Mouse (Mus musculus): ENCODE measurements around the gene Smarcd3.

Smarcd3 gene

DNA sequence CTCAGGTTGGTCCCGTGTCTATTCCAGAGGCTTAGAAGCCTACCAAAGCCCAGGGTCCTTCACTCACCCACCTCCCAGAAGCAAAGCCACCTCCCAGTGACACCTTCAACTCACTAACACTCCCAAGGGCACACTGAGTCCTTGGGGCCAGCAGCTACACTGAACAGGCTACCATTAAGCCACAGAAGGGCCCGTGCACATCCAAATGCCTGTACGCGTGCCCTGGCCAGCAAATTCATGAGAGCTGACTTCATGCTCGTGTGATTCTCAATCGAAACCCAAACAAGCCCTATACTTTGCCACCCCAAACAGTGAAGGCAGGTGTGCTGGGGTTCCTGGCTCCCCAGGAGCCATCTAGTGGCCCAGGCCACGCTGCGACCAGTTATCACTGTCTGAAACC is 3.6 kb downstream of the Smarcd3 start:
- DNase-seq (ENCODE audit: low spot score in 2 of 2), result no peak

DNA sequence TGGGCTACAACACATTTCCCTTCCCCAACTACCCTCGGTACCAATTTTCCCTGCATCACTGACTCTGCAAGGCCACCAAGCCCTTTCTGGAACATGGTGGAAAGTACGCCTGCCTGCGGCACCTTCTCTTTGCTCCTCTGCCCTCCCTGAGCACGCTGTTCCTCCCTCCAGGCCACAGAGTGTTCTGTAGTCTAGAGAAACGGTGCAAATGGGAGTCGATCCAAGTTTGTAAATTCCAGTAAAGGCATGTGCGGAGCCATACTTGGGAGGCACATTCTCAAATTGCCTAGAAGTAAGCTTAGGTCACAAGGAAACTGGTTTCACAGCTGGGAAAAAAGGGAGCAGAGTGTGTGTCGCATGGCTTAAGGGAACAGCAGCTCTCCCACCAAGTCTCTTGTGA is 4.1 kb downstream of the Smarcd3 start:
- no peak for DNase-seq (ENCODE audit: low spot score in 2 of 2)

DNA sequence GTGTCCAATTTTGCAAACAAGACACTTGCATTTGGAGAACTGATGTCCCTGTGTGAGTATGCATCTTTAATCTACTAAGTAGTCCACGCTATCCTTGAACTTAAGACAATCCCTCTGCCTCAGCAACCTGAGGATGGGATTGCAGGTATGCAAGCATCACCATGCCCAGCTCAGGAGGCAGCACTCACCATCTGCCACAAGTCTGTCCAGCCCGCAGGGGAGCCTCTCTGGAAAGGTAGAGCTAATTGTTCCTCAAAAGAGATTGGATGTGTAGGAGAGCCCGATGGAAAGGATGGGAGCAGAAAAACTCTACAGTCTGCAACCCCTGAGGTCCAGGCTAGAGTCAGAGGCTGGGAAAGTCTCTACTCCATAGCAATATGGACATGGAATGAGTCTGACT is 5.3 kb downstream of the Smarcd3 start:
- no peak for DNase-seq (ENCODE audit: low spot score in 2 of 2)

DNA sequence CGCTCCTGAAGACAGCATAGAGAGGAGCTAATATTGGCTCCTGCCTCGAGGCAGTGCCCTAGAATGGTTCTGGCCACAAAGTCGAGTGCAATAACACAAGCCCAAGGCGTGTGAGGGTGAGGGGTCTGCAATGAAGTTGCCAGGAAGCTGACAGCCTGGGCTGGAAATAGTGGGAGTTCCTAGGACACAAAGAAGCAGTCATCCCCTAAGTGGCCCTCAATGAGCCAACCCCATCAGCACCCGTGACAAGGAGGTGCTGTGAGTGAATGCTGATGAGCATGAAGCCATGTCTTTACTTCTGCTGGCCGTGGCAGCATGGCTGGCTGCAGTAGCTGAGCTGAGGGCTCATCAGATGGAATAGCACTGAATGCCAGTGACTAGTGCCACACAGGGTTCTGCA is 9.1 kb downstream of the Smarcd3 start:
- no peak for DNase-seq (ENCODE audit: low spot score in 2 of 2)

DNA sequence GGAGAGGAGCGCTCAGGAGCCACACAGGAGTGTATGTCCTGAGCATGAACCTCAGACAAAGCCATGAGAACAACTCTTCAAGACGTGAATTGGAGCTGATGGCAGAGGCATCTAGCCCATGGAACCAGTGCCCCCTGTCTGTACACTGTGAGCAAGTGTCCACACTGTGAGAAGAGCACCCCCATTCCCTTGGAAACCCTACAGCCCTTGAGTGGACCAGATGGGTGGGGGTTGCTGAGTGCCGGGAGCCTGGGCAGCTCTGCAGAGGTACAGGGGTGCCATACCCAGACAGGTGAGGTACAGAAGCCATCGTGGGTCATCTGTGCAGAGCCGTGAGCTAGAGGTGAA is 11.9 kb downstream of the Smarcd3 start:
- DNase-seq (ENCODE audit: low spot score in 2 of 2), result no peak

DNA sequence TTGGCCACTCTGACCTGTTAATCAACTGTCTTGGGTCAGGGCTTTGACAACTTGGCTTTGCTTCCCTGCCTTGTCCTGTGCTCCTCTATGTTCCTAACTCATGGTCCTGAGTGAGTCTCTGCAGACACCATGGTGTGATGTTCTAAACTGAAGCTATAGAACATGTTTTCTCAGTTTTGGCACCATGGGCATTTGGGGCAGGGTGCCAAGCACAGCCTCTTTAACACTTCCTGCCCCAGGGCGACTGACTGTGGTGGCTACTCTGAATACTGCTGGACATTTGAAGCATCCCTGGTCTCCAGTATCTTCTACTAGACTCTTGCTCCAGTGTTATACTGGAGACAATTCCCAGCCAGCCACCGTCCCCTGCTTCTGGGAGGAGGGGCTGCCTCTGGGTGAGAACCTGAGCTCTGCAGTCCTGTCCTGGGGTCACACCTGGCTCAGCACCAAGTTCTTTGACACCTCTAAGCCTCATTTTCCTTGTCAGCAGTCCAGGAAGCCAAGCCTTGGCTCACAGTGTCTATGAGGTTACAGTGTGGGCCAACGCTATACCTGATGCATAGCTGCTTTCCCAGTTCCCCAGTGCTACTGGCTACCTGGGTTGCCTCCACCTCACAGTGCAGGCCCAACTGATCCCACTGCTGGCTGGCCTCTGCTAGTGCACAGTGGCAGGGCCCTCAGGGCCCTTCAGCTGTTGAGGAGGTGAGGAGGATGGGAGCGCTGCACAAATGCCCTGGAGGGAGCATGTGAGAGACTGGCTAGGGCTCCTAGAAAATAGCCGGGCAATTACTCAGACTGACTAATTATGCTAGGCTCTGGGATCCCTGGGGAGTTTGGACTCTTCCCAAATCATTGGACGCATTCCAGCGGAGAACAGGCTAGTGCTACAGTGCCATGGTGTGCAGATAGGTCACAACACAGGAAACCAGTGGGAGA is 12.6 kb downstream of the Smarcd3 start:
- DNase-seq (ENCODE audit: low spot score in 2 of 2), result no peak

DNA sequence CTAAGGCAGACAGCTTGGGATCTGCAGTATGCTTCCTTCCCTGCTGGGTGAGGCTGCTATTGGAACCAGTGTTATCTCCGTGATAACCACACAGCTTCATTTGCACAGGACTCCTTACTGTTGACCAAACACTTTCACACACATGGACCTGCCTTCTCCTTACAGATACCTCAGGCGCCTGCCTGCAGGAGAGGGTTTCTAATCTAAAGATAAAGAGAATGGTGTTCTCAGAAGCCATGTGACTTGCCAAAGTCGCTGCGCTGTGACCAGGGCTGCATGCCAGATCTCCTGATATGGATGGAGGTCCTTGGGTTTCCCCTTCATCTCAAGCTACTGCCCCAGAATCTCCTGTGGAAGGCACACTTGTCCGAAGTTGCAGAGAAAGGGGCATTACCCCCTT is 14.8 kb downstream of the Smarcd3 start:
- DNase-seq (ENCODE audit: low spot score in 2 of 2), result no peak

DNA sequence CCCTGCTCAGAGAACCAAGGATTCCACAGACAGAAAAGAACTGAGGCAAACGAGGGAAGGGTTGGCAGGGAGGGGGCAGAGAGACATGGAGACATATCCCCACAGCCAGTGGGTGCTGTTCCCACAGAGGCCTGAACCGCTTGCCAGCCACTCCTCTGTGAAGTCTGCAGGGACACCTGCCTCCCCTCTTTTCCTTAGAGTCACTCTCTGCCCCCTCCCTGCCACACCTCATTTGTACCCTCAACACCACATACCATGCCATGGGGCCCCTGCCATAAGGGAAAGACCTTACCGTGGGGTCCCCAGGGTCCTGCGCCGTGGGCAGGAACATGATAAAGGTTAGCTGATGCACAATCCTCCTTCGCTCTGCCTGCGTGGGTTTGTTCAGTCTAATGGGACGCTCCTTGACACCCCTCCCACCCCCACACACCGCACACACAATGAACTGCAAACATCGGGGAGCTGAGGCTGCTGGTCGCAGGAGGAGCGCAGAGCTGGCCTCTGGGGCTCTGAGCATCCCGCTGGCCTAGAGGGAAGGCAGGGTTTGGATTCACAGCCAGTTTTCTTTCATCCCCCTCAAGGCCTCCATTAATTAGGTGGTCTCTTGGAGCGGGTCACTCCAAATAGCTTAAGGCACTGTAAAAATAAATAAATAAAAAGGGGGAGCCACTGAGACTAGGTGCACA is 18.1 kb downstream of the Smarcd3 start:
- no peak for DNase-seq (ENCODE audit: low spot score in 2 of 2)

DNA sequence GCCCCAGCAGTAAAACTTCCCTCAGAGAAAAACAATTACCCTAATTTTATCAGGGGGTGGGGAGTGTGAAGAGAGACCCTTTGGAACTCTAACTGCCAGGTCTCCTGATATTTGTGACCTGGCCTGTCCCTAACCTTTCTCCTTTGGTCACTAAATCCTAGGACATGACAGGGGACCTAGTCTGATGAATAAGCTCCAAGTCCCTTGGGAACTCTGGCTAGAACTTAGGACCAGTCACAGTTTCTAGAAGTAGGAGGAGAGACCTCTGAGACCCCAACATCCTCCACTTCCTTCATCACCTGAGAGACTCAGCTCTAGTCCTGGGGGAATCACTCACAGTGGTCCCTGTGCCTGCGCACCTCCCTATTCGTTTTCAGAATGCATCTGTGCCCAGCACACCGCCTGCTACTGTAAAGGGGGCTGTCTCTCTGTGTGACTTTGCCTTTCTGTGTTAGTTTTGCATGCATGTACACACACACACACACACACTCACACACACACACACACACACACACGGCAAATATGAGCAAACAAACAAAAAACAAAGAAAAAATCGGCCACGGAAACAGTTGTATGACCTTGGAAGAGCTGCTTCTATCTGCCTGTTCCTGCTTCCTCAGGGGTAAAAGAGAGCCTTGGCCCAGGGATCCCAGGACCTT is 18.8 kb downstream of the Smarcd3 start:
- DNase-seq (ENCODE audit: low spot score in 2 of 2), result no peak

DNA sequence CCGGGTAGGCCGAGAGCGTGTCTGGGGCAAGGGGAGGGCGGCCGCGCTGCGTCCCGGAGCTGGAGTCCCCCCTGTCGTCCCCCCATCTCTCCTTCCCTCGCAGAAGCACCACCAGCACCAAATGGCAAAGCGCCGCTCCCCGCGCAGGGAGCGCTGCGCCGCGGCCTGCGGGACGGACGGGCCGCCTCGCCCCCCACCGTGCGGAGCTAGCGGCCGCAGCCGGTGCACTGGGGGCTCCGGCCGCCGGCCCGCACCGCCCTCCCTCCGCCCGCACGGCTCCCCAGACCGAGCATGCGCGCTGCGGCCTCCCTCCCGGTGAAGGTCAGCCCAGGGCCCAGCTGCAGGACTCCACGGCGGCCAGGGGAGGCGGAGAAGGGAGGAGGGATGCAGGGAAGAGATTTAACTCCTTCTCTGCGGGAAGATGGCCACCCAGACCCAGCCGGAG is 19.5 kb downstream of the Smarcd3 start:
- DNase-seq (ENCODE audit: low spot score in 2 of 2), result peak; percentile 75 to 89

DNA sequence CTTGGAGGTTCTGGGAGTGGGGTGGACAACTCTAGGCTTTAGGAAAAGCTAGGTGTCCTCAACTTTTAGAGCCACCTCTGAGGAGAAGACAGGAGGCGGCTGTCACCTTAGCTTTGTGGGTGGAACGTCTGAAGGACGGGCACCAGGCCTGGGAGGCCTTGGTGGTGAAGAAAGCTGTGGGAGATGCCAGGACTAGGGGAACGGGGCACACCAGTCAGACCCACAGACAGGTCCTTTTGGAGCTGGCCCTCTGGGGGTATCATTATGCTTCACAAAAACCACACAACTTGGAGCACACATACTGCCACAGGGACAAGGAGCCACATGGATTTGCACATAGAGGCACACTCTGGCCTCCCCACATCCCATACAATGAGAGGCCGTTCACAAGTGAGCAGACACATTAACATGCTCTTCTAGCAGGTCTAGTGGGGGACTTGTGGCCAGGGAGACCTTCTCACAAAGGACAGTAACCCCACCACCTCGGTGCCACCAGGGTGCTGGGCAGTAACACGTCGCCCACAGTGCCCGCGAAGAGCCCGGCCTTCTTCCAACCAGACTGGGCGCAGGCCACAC is 20.0 kb downstream of the Smarcd3 start:
- no peak for DNase-seq (ENCODE audit: low spot score in 2 of 2)

DNA sequence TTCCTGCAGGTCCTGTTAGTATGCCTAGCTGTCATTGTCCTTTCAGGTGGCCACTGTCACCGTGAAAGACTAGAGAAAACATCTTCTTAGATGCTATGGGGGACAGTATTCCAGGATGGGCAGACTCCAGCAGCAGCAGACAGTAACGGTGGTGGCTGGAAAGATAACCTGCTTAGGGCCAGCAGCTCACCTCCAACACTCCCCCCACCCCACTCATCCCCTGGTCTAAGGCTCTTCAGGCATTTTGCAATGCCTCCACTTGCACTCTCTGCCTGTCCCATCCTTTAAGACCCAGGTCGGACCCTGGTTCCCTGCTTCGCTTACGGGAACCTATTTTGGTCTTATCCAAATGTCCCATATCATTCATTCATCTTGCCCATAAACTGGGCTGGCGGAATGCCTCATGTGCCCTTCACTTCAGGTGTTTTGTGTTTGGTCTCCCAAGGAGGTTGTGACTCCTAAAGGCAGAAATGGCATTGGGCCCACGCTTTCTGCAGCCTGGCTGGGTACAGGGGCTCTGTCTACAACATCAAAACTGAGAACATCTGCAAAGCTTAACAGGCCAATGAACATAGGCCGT is 20.7 kb downstream of the Smarcd3 start:
- no peak for DNase-seq (ENCODE audit: low spot score in 2 of 2)

DNA sequence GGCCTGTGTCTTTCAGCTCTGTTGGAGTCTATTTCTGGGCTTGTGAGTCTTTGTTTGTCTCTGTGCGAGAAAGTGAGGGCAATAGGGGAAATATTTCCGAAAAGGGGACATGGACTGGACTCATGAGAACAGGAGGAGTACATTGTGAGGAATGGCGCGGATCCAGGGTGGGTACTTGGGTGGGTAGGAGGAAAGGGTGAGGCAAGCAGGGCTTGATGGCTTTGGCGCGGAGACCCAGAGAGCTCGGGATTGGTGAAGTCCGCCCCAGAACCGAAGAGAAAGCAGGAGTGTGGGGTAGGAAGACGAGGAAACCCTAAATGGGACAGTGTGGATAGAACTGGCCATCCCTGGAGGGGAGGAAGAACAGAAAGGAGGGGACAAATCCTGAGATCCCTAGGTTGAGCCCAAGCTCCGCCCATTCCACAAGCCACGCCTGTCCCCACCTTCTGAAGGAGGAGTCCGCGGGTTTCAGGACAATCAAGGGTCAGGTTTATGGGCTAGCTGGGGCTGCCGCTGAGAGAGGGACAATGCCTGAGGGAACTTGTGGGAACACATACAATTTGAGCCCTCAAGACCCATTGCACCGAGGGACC is 21.4 kb downstream of the Smarcd3 start:
- DNase-seq (ENCODE audit: low spot score in 2 of 2), result peak; percentile 89 to 90

DNA sequence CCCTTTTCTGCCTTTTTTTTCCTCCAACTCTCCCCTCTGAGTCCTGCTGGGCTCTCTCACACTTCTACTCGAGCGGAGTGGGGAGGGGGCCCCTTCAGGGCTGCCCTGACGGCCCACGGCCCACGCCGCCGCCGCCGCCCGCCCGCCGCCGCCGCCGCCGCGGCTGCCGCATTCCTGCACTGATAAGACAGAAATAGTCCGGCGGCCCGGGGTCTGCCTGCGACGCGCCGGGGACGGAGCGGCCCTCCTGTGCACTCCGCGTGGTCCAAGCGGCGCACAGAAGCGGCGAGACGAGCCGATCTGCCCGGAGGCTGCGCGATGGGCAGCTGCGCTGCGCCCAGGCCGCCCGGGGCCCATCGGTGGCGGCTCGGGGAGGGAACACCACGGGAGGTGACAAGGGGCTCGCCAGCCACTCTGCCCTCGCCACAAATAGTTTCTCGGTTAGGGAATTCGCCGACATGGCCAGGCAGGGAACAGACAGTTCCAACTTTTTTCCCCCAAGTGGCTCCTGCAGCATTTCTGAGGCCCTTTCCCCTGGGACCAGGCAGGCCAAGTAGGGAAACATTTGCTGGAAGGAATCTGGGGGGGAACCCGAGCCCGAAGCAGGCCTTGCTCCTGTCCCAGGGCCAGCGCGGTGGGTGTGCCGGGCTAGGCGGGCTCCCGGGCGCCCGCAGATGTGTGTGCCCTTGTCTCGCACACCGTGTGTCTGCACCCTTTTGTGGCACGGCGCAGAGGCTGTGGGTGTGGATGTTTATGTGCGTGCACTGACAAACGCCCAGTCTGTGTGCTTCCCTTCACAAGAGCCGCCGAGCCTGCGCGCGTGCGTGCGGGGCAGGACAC is 22.1 kb downstream of the Smarcd3 start:
- peak; percentile 64 to 69 for DNase-seq (ENCODE audit: low spot score in 2 of 2)

DNA sequence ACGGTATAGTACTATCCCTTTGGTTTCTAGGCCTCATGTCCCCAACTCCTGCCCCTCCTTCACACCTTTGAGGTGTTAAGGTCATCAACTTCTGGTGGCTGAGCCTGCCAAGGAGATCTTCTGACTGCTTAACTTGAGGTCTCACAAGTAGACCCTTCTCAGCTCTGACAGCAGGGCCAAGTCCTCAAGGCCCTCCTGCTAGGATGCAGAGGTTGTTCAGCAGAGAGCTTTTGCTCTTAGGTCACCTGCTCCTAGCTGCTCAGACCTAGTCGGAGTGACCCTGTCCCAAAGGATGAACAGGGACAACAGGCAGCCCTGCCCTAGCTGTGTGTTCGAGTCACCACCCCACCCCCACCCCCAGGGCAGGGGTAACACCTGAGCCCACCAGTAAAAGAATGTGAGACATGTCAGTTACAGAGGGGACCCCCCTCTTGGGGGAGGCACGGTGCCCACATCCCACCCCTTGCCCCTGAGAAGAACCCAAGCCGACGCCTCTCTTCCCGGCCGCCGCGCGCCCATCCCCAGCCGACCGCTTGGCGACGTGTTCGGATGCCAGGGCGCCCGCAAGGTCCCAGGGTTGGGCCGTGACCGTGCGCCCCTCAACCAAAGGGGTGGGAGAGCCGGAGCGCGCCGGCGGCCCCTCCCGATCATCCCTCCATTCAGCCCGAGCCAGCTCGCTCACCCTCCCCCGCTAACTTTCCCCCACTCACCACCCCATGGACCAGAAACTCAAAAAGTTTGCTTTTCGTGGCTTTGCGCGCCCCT is 23.0 kb downstream of the Smarcd3 start:
- no peak for DNase-seq (ENCODE audit: low spot score in 2 of 2)

DNA sequence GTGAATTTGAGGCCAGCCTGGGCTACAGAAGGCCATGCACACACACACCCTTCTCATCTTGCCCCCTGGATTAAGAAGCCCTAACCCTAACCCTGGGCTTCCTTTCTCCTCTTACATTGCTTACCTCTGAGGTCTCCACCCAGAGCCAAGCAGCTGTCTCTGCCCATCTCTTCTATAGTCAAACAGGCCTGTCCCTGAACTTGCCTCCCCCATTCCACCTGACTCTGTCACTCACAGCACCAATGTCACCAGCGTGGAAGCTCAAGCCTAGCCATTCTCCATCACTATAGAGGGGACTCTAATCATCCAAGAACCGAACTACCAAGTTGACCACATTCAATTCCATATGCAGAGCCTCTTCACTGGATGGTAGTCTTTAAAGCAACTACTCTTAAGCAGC is 24.0 kb downstream of the Smarcd3 start:
- no peak for DNase-seq (ENCODE audit: low spot score in 2 of 2)

DNA sequence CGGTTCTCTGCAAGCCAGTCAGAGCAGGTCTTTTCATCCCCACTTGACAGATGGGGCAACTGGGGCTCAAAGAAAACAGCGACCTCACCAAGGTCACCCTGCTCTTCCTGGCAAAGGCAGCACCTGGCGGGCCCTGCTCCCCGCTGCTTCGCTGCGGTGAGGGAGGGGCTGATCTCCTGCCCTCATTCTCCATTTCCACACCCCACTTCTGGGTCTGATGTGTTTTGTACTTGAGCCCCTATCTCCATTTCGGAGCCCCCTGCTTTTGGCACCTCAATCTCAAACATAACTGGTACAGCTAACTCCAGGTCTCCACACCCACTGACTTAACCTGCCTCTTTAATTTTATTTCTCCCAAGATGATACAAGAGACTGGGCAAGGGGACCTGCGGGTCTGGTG is 25.1 kb downstream of the Smarcd3 start:
- no peak for DNase-seq (ENCODE audit: low spot score in 2 of 2)

DNA sequence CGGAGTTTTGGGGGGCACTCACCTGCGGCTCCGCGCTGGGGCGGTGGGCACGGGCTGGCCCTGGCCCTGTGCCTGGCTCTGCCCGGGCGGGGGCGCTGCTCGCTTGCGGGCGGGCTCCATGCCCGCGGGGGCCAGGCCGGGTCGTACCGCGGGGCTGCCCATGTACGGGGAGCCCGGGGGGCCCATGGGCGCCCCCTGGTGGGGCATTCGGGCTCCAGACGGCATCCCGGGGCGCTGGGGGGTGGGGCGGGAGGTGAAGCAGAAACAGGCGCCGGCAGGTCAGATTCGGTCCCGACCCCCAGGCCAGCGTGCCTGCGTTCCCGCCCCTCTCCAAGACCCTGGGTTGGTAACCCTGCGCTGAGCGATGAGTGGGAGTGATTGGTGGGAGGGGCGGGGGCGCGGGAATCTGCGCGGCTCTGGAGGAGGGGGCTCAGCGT is 25.6 kb downstream of the Smarcd3 start:
- peak in 1 of 2 experiments; percentile 55 for DNase-seq (ENCODE audit: low spot score in 2 of 2)

DNA sequence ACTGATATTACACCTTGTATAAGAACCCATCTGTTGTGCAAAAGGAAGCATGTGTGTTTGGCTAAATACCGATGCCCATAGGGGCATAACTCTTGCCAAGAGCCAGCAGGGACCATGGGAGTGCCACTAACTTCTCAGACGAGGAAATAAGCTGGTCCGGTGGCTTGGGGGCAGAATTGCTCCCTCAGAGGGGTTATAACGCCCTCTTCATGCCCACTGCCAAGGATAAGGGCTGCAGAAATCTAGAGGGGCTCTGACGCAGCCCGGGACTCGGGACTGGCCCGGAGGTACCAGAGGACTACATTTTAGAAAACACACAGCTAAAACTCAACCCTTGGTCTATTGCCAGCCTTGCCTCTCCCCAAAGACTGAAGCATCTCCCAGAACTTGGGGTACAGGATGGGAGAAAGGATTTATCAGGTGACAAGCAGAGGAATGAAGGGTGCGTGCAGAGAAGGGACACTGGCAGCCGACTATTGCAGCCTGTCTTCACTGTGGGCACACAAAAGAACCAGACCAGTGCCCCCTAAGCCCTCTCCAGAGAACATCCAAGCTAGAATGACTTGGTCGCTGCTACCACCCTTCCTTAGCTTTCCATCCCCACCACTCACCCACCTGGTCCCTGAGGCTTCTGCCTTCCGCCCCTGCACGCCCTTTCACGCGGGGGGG is 26.2 kb downstream of the Smarcd3 start:
- no peak for DNase-seq (ENCODE audit: low spot score in 2 of 2)
